Mouse (Mus musculus) lung, postnatal 0 days (tissue): ENCODE measurements at regions not wholly inside any gene's neighbourhood (a gene's known extent, or its start where the extent isn't known, plus 50 kb on each side); places are given as distances from the start of the nearest gene placed in this dataset.

Experiments
- ATAC-seq: fragments of 200-750 bp; cut with Nextera tagmentation; 2 replicates; pipeline ENCODE4 v1.8.0; 2017; ENCODE audit warnings: moderate library complexity
- DNase-seq: peaks from one replicate; pipeline ENCODE4 v3.0.0-alpha.2; 2016; ENCODE audit warnings: low spot score
- H3K27ac ChIP-seq: fragments of 300-500 bp; sonication (generic); 2 replicates; pipeline ENCODE4 v1.5.1; 2014; ENCODE audit warnings: antibody characterized with exemption, mild to moderate bottlenecking, low read length, mixed read lengths
- H3K27me3 ChIP-seq: fragments of 300-500 bp; sonication (generic); replicated peaks from 2 replicates; pipeline ENCODE4 v1.6.1; 2014; ENCODE audit warnings: low read length, mixed read lengths; ENCODE audit not compliant: insufficient read depth
- H3K36me3 ChIP-seq: fragments of 300-500 bp; sonication (generic); 2 replicates; pipeline ENCODE4 v1.6.1; 2014; ENCODE audit warnings: low read length, mixed read lengths; ENCODE audit not compliant: insufficient read depth
- H3K4me1 ChIP-seq: fragments of 300-500 bp; sonication (generic); 2 replicates; pipeline ENCODE4 v1.6.1; 2014; ENCODE audit warnings: antibody characterized with exemption, low read depth, low read length, mixed read lengths; ENCODE audit not compliant: insufficient read depth
- H3K4me2 ChIP-seq: fragments of 300-500 bp; sonication (generic); replicated peaks from 2 replicates; pipeline ENCODE4 v1.6.1; 2014; ENCODE audit warnings: low read depth, mild to moderate bottlenecking, low read length, moderate library complexity, mixed read lengths
- H3K4me3 ChIP-seq: fragments of 300-500 bp; sonication (generic); 2 replicates; pipeline ENCODE4 v1.5.1; 2014; ENCODE audit warnings: low read depth, low read length
- H3K9ac ChIP-seq: fragments of 300-500 bp; sonication (generic); replicated peaks from 2 replicates; pipeline ENCODE4 v1.6.1; 2014; ENCODE audit warnings: low read depth, mild to moderate bottlenecking
- H3K9me3 ChIP-seq: fragments of 300-500 bp; sonication (generic); 2 replicates; pipeline ENCODE4 v1.6.1; 2016; ENCODE audit warnings: low read length, mixed read lengths
- CTCF ChIP-seq: IDR thresholded peaks from 2 replicates; pipeline ENCODE4 v1.5.1; 2016; ENCODE audit warnings: antibody characterized with exemption, mild to moderate bottlenecking
- EP300 ChIP-seq: IDR thresholded peaks from 2 replicates; pipeline ENCODE4 v1.6.1; 2016; ENCODE audit warnings: antibody characterized with exemption, mild to moderate bottlenecking, control low read depth
- WGBS: fragments of 180-500 bp; shearing (Covaris S2); extraction: QIAGEN DNeasy Blood & Tissue Kit; methylation state at CpG from one replicate; pipeline ENCODE4 v1.1.7; 2014; 5-methylcytosine and 5-hydroxymethylcytosine counted together

DNA sequence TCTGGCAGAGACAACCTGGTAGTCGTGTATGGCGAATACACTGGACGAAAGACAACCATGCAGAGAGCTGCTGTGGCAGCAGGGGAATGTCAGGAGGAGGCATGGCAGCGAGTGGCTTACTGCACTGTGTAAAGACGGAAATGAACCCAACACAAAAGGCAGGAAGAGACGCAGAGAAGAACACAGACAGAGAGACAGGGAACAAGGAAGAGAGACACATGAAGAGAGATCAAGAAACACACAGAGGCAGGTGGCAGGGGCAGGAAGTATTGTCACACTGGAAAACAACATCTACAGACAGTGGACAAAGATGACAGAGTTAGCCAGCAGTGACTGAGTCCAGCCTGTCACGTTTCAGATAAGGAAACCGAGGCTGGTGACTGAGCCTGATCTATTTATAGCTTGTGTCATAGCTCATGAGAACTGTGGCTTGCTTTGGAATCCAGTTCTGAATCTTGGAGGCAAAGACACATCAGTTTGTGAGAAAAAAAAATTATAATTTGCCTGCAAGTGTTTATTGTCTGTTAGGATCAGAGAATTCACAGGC, 218.0 kb downstream of the Sipa1l2 start:
- Histone ChIP-seq H3K27me3 (no peaks in the 10 kb centered on the region), H3K27ac (no peak overlapping the region), H3K4me3 (no peak overlapping the region), H3K9me3 (no peaks in the 10 kb centered on the region), H3K36me3 (no peaks in the 10 kb centered on the region), H3K9ac (no peak overlapping the region), H3K4me1 (0 out of 2 replicates have a peak, but pooled peaks cover 3% of the 10 kb centered on the region), H3K4me2 (no peak overlapping the region)
- TF ChIP-seq EP300: no peak
- TF ChIP-seq CTCF: no peak
- ATAC-seq (no peak), DNase-seq (no peak)
- WGBS: 43% methylated on average over 8 of the region's 8 CpGs

DNA sequence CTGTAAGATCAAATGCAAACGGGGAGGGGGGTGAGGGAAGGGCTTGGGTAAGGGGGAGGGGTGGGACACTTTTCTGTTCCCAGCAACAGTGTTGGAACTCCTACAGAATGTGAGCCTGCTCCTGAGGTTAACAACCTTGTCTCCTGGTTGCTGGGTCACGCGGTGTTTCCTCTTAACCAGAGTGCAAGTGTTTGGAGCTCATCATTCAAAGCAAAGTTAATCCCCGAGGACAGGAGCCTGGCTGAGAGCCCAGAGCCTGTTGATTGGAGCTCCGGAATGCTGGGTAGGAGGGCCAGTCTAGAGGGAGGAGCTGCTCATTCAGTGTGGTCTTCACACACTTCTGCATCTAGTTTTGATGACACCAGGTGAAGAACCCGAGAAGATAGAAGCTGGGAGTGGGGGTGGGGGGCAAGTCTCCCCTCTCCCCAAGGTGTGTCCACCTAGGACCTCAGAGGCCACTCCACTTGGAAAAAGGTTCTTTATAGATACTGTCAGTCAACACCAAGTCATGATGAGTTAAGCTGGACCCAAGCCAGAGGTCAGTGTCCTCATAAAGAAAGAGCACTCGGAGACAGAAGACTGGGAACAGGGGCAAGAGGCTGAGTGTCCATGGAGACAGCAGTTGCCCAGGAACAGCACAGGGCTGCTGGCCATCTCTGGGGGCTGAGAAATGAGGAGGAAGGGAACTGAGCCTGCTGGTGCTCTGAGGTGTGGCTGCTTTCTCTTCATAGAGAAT, 220.2 kb downstream of the Sipa1l2 start:
- H3K27ac ChIP-seq: no peak overlapping the region
- no peak overlapping the region for H3K4me2 ChIP-seq
- no peaks in the 10 kb centered on the region for H3K27me3 ChIP-seq
- H3K9me3 ChIP-seq: no peaks in the 10 kb centered on the region
- peak; percentile 74 for DNase-seq
- H3K4me1 ChIP-seq: 0 out of 2 replicates have a peak, but pooled peaks cover 3% of the 10 kb centered on the region
- no peak overlapping the region for H3K9ac ChIP-seq
- peak; percentile 82 for ATAC-seq
- WGBS: 10% methylated on average over 7 of the region's 7 CpGs
- no peaks in the 10 kb centered on the region for H3K36me3 ChIP-seq
- no peak overlapping the region for H3K4me3 ChIP-seq
- TF ChIP-seq EP300 (0 out of 2 replicates have a peak, but pooled peaks have one; percentile 23), CTCF (no peak)

DNA sequence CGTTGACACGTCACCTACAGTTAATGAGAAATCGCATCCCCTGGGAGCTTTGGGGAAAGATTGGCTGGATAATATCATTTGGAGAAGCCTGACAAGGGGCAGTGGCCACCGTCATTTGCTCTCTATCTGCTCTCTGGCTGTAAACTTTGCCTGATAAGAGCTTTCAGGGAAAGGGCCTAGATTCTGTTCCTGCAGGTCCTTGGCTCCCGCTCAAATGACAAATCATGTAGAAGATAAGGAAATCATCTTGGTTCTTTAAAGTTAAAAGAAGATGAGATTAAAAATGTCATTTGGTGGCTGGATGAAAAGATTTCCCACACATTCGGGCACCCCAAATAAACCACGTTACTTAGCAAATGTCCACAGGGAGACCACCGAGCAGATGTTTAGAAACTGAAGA, 223.4 kb downstream of the Sipa1l2 start:
- ATAC-seq: no peak
- H3K9me3 ChIP-seq: no peaks in the 10 kb centered on the region
- no peak overlapping the region for H3K4me2 ChIP-seq
- DNase-seq: no peak
- 67% methylated on average over 8 of the region's 8 CpGs for WGBS
- no peak overlapping the region for H3K4me3 ChIP-seq
- no peaks in the 10 kb centered on the region for H3K27me3 ChIP-seq
- no peak overlapping the region for H3K9ac ChIP-seq
- H3K4me1 ChIP-seq: peaks cover 14% of the 10 kb centered on the region
- no peak overlapping the region for H3K27ac ChIP-seq
- TF ChIP-seq CTCF (no peak), EP300 (no peak)
- H3K36me3 ChIP-seq: no peaks in the 10 kb centered on the region

DNA sequence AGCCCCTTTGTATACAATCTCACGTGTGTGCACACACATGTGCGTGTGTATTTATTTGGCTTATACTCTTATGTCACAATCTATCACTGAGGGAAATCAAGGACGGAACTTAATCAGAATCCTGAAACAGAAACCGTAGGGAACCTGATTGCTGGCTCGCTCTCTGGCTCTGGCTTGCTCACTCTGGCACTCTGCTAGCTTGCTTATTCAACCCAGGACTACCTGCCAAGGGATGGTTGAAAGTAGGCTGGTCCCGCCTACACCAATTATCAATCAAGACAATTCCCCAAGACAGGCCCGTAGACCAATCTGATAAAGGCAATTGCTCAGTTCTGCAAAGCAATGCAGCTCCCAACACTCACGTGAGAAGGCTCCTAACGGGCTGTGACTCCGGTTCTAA, 224.0 kb downstream of the Sipa1l2 start:
- Histone ChIP-seq H3K27ac (no peak overlapping the region), H3K9me3 (no peaks in the 10 kb centered on the region), H3K27me3 (no peaks in the 10 kb centered on the region), H3K4me2 (no peak overlapping the region), H3K9ac (no peak overlapping the region), H3K4me1 (peaks cover 14% of the 10 kb centered on the region), H3K4me3 (no peak overlapping the region), H3K36me3 (no peaks in the 10 kb centered on the region)
- 84% methylated on average over 10 of the region's 10 CpGs for WGBS
- no peak for ATAC-seq
- no peak for TF ChIP-seq EP300
- TF ChIP-seq CTCF: no peak
- no peak for DNase-seq

DNA sequence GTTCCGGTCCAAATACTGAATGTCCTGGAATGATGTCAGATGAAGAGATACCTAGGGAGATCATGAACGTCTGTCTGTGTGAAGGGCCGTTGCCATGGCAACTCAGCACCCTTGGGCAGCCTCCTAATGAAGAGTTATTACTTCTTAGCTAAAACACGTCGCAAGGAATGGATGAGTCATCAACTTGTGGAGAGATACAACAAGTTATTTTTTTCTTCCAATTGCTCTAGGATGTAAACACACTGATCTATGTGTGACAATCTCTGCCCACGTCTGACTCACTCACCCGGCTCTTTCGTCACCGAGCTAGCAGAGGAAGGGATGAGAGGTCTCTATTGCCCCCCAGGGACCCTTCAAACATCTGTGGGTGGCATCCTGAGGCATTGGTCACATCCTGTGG, 225.7 kb downstream of the Sipa1l2 start:
- Histone ChIP-seq H3K27me3 (no peaks in the 10 kb centered on the region), H3K9me3 (no peaks in the 10 kb centered on the region), H3K9ac (no peak overlapping the region), H3K4me2 (no peak overlapping the region), H3K4me3 (no peak overlapping the region), H3K36me3 (no peaks in the 10 kb centered on the region), H3K4me1 (peaks cover 13% of the 10 kb centered on the region), H3K27ac (no peak overlapping the region)
- no peak for TF ChIP-seq EP300
- TF ChIP-seq CTCF: no peak
- ATAC-seq (peak; percentile 56), DNase-seq (peak; percentile 76)
- 36% methylated on average over 9 of the region's 9 CpGs for WGBS

DNA sequence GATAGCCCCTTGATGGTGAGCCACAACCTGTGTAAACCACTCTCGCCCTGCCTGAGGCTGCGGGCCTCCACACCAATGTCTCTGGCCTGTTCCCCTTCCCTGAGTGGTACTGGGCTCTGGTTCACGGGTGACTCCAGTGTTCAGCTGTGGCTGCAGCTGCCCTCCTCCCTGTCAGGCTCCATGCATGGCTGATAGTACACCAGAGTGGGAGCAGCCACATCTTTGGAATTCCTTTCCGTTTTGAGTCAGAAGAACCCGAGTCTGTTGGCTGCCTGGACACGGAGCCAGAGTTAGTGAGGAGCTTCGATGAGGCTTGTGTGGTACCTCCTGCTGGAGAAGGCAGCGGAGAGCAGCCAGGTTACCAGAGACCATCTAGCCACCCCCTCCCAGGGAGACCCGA, 227.1 kb downstream of the Sipa1l2 start:
- ATAC-seq: peak; percentile 42
- no peaks in the 10 kb centered on the region for H3K9me3 ChIP-seq
- no peak overlapping the region for H3K4me3 ChIP-seq
- no peaks in the 10 kb centered on the region for H3K36me3 ChIP-seq
- peaks cover 11% of the 10 kb centered on the region for H3K4me1 ChIP-seq
- no peak for TF ChIP-seq EP300
- WGBS: 42% methylated on average over 9 of the region's 9 CpGs
- no peaks in the 10 kb centered on the region for H3K27me3 ChIP-seq
- no peak for DNase-seq
- H3K9ac ChIP-seq: no peak overlapping the region
- no peak overlapping the region for H3K4me2 ChIP-seq
- 0 out of 2 replicates have a peak overlapping the region, but pooled peaks have one; percentile 11 for H3K27ac ChIP-seq
